Mouse (Mus musculus): ENCODE data around the gene Evc. TPM values are rescaled to one million over a fixed set of nuclear protein-coding genes. Genes with fewer than 3 reads are reported as not detected.

Evc gene
- 7.7 and 10.1 TPM in 2 replicates for polyA plus RNA-seq (2012; rRNA removed)

GRCm38 (mm10) chr5:37336485-37337105 is at the start of gene Evc:
Gene Evc (minus strand): TSS chr5:37336894.
- H3K27ac ChIP-seq (ENCODE audit: insufficient read depth, low read length): no peak within 1 kb of the TSS
- 1% methylated on average over 48 of the region's 48 CpGs for WGBS

GRCm38 (mm10) chr5:37383570-37383969 is 46.9 kb upstream of the Evc start:
- TF ChIP-seq POLR2A (IDR thresholded peaks at IDR 0.05; ENCODE audit: borderline replicate concordance, insufficient read depth, low read length): no peak
- TF ChIP-seq CTCF (IDR thresholded peaks at IDR 0.05; ENCODE audit: borderline replicate concordance, insufficient read depth, low read depth, low read length): no peak
- 94% methylated on average over 3 of the region's 3 CpGs for WGBS

More at GRCm38 (mm10) chr5:37336485-37337105, at the start of gene Evc:
- no peaks in the 10 kb centered on the region; the same call in 1 of the 2 replicates for H3K27me3 ChIP-seq (ENCODE audit: control insufficient read depth, insufficient read depth, low read length)
- H3K4me3 ChIP-seq (replicated peaks; ENCODE audit: insufficient read depth, low read depth, low read length): peak within 1 kb of the TSS; percentile 21
- no peaks in the 10 kb centered on the region for H3K4me1 ChIP-seq (ENCODE audit: control insufficient read depth, insufficient read depth, low read length)
- peak; percentile 18 to 35 for DNase-seq
- no peak for TF ChIP-seq CTCF (IDR thresholded peaks at IDR 0.05; ENCODE audit: borderline replicate concordance, insufficient read depth, low read depth, low read length)
- TF ChIP-seq POLR2A (IDR thresholded peaks at IDR 0.05; ENCODE audit: borderline replicate concordance, insufficient read depth, low read length): no peak

GRCm38 (mm10) chr5:37380641-37381040 is 43.9 kb upstream of the Evc start:
- no peak overlapping the region for H3K4me3 ChIP-seq (replicated peaks; ENCODE audit: insufficient read depth, low read depth, low read length)
- no peaks in the 10 kb centered on the region; the same call in 1 of the 2 replicates for H3K4me1 ChIP-seq (ENCODE audit: control insufficient read depth, insufficient read depth, low read length)
- 84% methylated on average over 4 of the region's 4 CpGs for WGBS
- H3K27ac ChIP-seq (ENCODE audit: insufficient read depth, low read length): no peak overlapping the region
- no peak for DNase-seq
- TF ChIP-seq POLR2A (IDR thresholded peaks at IDR 0.05; ENCODE audit: borderline replicate concordance, insufficient read depth, low read length) (no peak), CTCF (IDR thresholded peaks at IDR 0.05; ENCODE audit: borderline replicate concordance, insufficient read depth, low read depth, low read length) (no peak)
- H3K27me3 ChIP-seq (ENCODE audit: control insufficient read depth, insufficient read depth, low read length): no peaks in the 10 kb centered on the region

More at GRCm38 (mm10) chr5:37383570-37383969, 46.9 kb upstream of the Evc start:
- Histone ChIP-seq H3K4me1 (ENCODE audit: control insufficient read depth, insufficient read depth, low read length) (no peaks in the 10 kb centered on the region), H3K4me3 (replicated peaks; ENCODE audit: insufficient read depth, low read depth, low read length) (no peak overlapping the region), H3K27me3 (ENCODE audit: control insufficient read depth, insufficient read depth, low read length) (no peaks in the 10 kb centered on the region), H3K27ac (ENCODE audit: insufficient read depth, low read length) (no peak overlapping the region)
- DNase-seq: no peak

- Histone ChIP-seq H3K4me3 (replicated peaks; ENCODE audit: insufficient read depth, low read depth, low read length) (no peak overlapping the region), H3K4me1 (ENCODE audit: control insufficient read depth, insufficient read depth, low read length) (no peaks in the 10 kb centered on the region; the same call in 1 of the 2 replicates), H3K27ac (ENCODE audit: insufficient read depth, low read length) (no peak overlapping the region), H3K27me3 (ENCODE audit: control insufficient read depth, insufficient read depth, low read length) (no peaks in the 10 kb centered on the region)
- no peak for DNase-seq
- WGBS: 76% methylated on average over 7 of the region's 7 CpGs
- TF ChIP-seq POLR2A (IDR thresholded peaks at IDR 0.05; ENCODE audit: borderline replicate concordance, insufficient read depth, low read length): no peak
- TF ChIP-seq CTCF (IDR thresholded peaks at IDR 0.05; ENCODE audit: borderline replicate concordance, insufficient read depth, low read depth, low read length): no peak
These were observed 40.7 kb upstream of the Evc start for GRCm38 (mm10) chr5:37377376-37377775.

GRCm38 (mm10) chr5:37368796-37369195 is 32.1 kb upstream of the Evc start:
- TF ChIP-seq CTCF (IDR thresholded peaks at IDR 0.05; ENCODE audit: borderline replicate concordance, insufficient read depth, low read depth, low read length): no peak
- TF ChIP-seq POLR2A (IDR thresholded peaks at IDR 0.05; ENCODE audit: borderline replicate concordance, insufficient read depth, low read length): no peak
- no peak overlapping the region for H3K4me3 ChIP-seq (replicated peaks; ENCODE audit: insufficient read depth, low read depth, low read length)
- H3K27ac ChIP-seq (ENCODE audit: insufficient read depth, low read length): no peak overlapping the region
- DNase-seq: no peak
- no peaks in the 10 kb centered on the region for H3K4me1 ChIP-seq (ENCODE audit: control insufficient read depth, insufficient read depth, low read length)
- WGBS: 37% methylated on average over 8 of the region's 8 CpGs
- H3K27me3 ChIP-seq (ENCODE audit: control insufficient read depth, insufficient read depth, low read length): no peaks in the 10 kb centered on the region

- Histone ChIP-seq H3K27me3 (ENCODE audit: control insufficient read depth, insufficient read depth, low read length) (no peaks in the 10 kb centered on the region), H3K4me3 (replicated peaks; ENCODE audit: insufficient read depth, low read depth, low read length) (no peak overlapping the region), H3K4me1 (ENCODE audit: control insufficient read depth, insufficient read depth, low read length) (no peaks in the 10 kb centered on the region), H3K27ac (ENCODE audit: insufficient read depth, low read length) (no peak overlapping the region)
- TF ChIP-seq POLR2A (IDR thresholded peaks at IDR 0.05; ENCODE audit: borderline replicate concordance, insufficient read depth, low read length) (no peak), CTCF (IDR thresholded peaks at IDR 0.05; ENCODE audit: borderline replicate concordance, insufficient read depth, low read depth, low read length) (no peak)
- DNase-seq: no peak
These were observed 29.1 kb upstream of the Evc start for GRCm38 (mm10) chr5:37365751-37366150.

- no peaks in the 10 kb centered on the region for H3K27me3 ChIP-seq (ENCODE audit: control insufficient read depth, insufficient read depth, low read length)
- WGBS: 95% methylated on average over 5 of the region's 5 CpGs
- H3K4me1 ChIP-seq (ENCODE audit: control insufficient read depth, insufficient read depth, low read length): no peaks in the 10 kb centered on the region
- H3K4me3 ChIP-seq (replicated peaks; ENCODE audit: insufficient read depth, low read depth, low read length): no peak overlapping the region
- no peak overlapping the region for H3K27ac ChIP-seq (ENCODE audit: insufficient read depth, low read length)
- no peak for DNase-seq
- no peak for TF ChIP-seq CTCF (IDR thresholded peaks at IDR 0.05; ENCODE audit: borderline replicate concordance, insufficient read depth, low read depth, low read length)
- TF ChIP-seq POLR2A (IDR thresholded peaks at IDR 0.05; ENCODE audit: borderline replicate concordance, insufficient read depth, low read length): no peak
These were observed 26.6 kb upstream of the Evc start for GRCm38 (mm10) chr5:37363284-37363683.

GRCm38 (mm10) chr5:37362618-37363017 is 25.9 kb upstream of the Evc start:
- DNase-seq: no peak
- H3K4me3 ChIP-seq (replicated peaks; ENCODE audit: insufficient read depth, low read depth, low read length): no peak overlapping the region
- WGBS: 85% methylated on average over 5 of the region's 5 CpGs

More at GRCm38 (mm10) chr5:37362618-37363017, 25.9 kb upstream of the Evc start:
- no peaks in the 10 kb centered on the region for H3K4me1 ChIP-seq (ENCODE audit: control insufficient read depth, insufficient read depth, low read length)
- no peak overlapping the region for H3K27ac ChIP-seq (ENCODE audit: insufficient read depth, low read length)
- no peaks in the 10 kb centered on the region for H3K27me3 ChIP-seq (ENCODE audit: control insufficient read depth, insufficient read depth, low read length)
- TF ChIP-seq CTCF (IDR thresholded peaks at IDR 0.05; ENCODE audit: borderline replicate concordance, insufficient read depth, low read depth, low read length) (no peak), POLR2A (IDR thresholded peaks at IDR 0.05; ENCODE audit: borderline replicate concordance, insufficient read depth, low read length) (no peak)
